Mouse (Mus musculus): Measurements from ENCODE around the gene Neurod2. TPM values are rescaled to one million over a fixed set of nuclear protein-coding genes. Genes with fewer than 3 reads are reported as not detected.

Gene Neurod2
- polyA plus RNA-seq (2016; fragmentation: Nextera tagmentation; extraction: Ambion mirVana) = 0.09 TPM in 1 of 2 replicates, not detected in the other

- no peaks in the 10 kb centered on the region for H3K36me3 ChIP-seq
- peaks cover 99% of the 10 kb centered on the region for H3K27me3 ChIP-seq
- 3% methylated on average over 38 of the region's 38 CpGs for WGBS
- H3K4me1 ChIP-seq (replicated peaks) = peaks cover 25% of the 10 kb centered on the region
- H3K27ac ChIP-seq = no peak within 1 kb of the TSS
- H3K4me3 ChIP-seq (replicated peaks) = peak within 1 kb of the TSS; percentile 26
- peak within 1 kb of the TSS; percentile 36 for H3K4me2 ChIP-seq
- no peaks in the 10 kb centered on the region for H3K9me3 ChIP-seq
- H3K9ac ChIP-seq (replicated peaks) = 0 out of 2 replicates have a peak within 1 kb of the TSS, but pooled peaks have one; percentile 23
- ATAC-seq (ENCODE audit: insufficient number of reproducible peaks, insufficient read depth, low FRiP score, low TSS enrichment, low read depth) = no peak
Measured at GRCm38 (mm10) chr11:98329081-98329959, at the start of gene Neurod2. Gene Neurod2, minus strand, starts transcription at chr11:98329648.

GRCm38 (mm10) chr11:98377787-98378186 is 48.3 kb upstream of the Neurod2 start:
- Histone ChIP-seq H3K4me3 (replicated peaks) (no peak overlapping the region), H3K36me3 (peaks cover 82% of the 10 kb centered on the region), H3K4me1 (replicated peaks) (no peaks in the 10 kb centered on the region), H3K27me3 (no peaks in the 10 kb centered on the region; the same call in 1 of the 2 replicates), H3K9me3 (no peaks in the 10 kb centered on the region), H3K27ac (no peak overlapping the region), H3K4me2 (no peak overlapping the region), H3K9ac (replicated peaks) (no peak overlapping the region)
- 86% methylated on average over 11 of the region's 11 CpGs for WGBS
- no peak for ATAC-seq (ENCODE audit: insufficient number of reproducible peaks, insufficient read depth, low FRiP score, low TSS enrichment, low read depth)

GRCm38 (mm10) chr11:98376756-98377155 is 47.3 kb upstream of the Neurod2 start:
- Histone ChIP-seq H3K9ac (replicated peaks) (no peak overlapping the region), H3K9me3 (no peaks in the 10 kb centered on the region), H3K36me3 (peaks cover 84% of the 10 kb centered on the region), H3K27ac (no peak overlapping the region), H3K27me3 (no peaks in the 10 kb centered on the region), H3K4me3 (replicated peaks) (no peak overlapping the region), H3K4me2 (no peak overlapping the region), H3K4me1 (replicated peaks) (peaks cover 1% of the 10 kb centered on the region; the same call in 1 of the 2 replicates)
- ATAC-seq (ENCODE audit: insufficient number of reproducible peaks, insufficient read depth, low FRiP score, low TSS enrichment, low read depth) = no peak
- WGBS = 69% methylated on average over 5 of the region's 5 CpGs

- H3K36me3 ChIP-seq = peaks cover 66% of the 10 kb centered on the region
- no peak overlapping the region for H3K4me2 ChIP-seq
- H3K4me3 ChIP-seq (replicated peaks) = no peak overlapping the region
- no peak for ATAC-seq (ENCODE audit: insufficient number of reproducible peaks, insufficient read depth, low FRiP score, low TSS enrichment, low read depth)
- peaks cover 6% of the 10 kb centered on the region; the same call in 1 of the 2 replicates for H3K4me1 ChIP-seq (replicated peaks)
- H3K9ac ChIP-seq (replicated peaks) = no peak overlapping the region
- H3K27ac ChIP-seq = no peak overlapping the region
- no peaks in the 10 kb centered on the region for H3K9me3 ChIP-seq
- H3K27me3 ChIP-seq = no peaks in the 10 kb centered on the region
- 75% methylated on average over 8 of the region's 8 CpGs for WGBS
Measured at GRCm38 (mm10) chr11:98374266-98374665, 44.8 kb upstream of the Neurod2 start.

- H3K9ac ChIP-seq (replicated peaks) = no peak overlapping the region
- H3K36me3 ChIP-seq = peaks cover 56% of the 10 kb centered on the region
- no peak overlapping the region for H3K27ac ChIP-seq
- no peak for ATAC-seq (ENCODE audit: insufficient number of reproducible peaks, insufficient read depth, low FRiP score, low TSS enrichment, low read depth)
- no peaks in the 10 kb centered on the region for H3K27me3 ChIP-seq
- H3K4me1 ChIP-seq (replicated peaks) = peaks cover 6% of the 10 kb centered on the region; the same call in 1 of the 2 replicates
- no peak overlapping the region for H3K4me3 ChIP-seq (replicated peaks)
- H3K4me2 ChIP-seq = no peak overlapping the region
- 88% methylated on average over 6 of the region's 6 CpGs for WGBS
- H3K9me3 ChIP-seq = no peaks in the 10 kb centered on the region
Measured at GRCm38 (mm10) chr11:98373244-98373643, 43.8 kb upstream of the Neurod2 start.

- 11% methylated on average over 2 of the region's 2 CpGs for WGBS
- peaks cover 6% of the 10 kb centered on the region; the same call in 1 of the 2 replicates for H3K4me1 ChIP-seq (replicated peaks)
- no peaks in the 10 kb centered on the region for H3K27me3 ChIP-seq
- no peak overlapping the region for H3K9ac ChIP-seq (replicated peaks)
- peaks cover 48% of the 10 kb centered on the region for H3K36me3 ChIP-seq
- no peak overlapping the region for H3K4me2 ChIP-seq
- H3K4me3 ChIP-seq (replicated peaks) = no peak overlapping the region
- no peaks in the 10 kb centered on the region for H3K9me3 ChIP-seq
- ATAC-seq (ENCODE audit: insufficient number of reproducible peaks, insufficient read depth, low FRiP score, low TSS enrichment, low read depth) = no peak
- no peak overlapping the region for H3K27ac ChIP-seq
Measured at GRCm38 (mm10) chr11:98372406-98372805, 43.0 kb upstream of the Neurod2 start.

GRCm38 (mm10) chr11:98371556-98372240 is 42.2 kb upstream of the Neurod2 start:
- Histone ChIP-seq H3K27ac (no peak overlapping the region), H3K4me2 (no peak overlapping the region), H3K9ac (replicated peaks) (peak overlapping the region; percentile 27; the same call in 1 of the 2 replicates), H3K9me3 (no peaks in the 10 kb centered on the region), H3K27me3 (no peaks in the 10 kb centered on the region), H3K4me1 (replicated peaks) (peaks cover 6% of the 10 kb centered on the region; the same call in 1 of the 2 replicates), H3K36me3 (peaks cover 41% of the 10 kb centered on the region), H3K4me3 (replicated peaks) (no peak overlapping the region)
- 58% methylated on average over 10 of the region's 10 CpGs for WGBS
- no peak for ATAC-seq (ENCODE audit: insufficient number of reproducible peaks, insufficient read depth, low FRiP score, low TSS enrichment, low read depth)

- peaks cover 30% of the 10 kb centered on the region for H3K36me3 ChIP-seq
- H3K27ac ChIP-seq = no peak overlapping the region
- H3K4me2 ChIP-seq = no peak overlapping the region
- 78% methylated on average over 2 of the region's 2 CpGs for WGBS
- H3K9me3 ChIP-seq = no peaks in the 10 kb centered on the region
- H3K27me3 ChIP-seq = no peaks in the 10 kb centered on the region
- no peak for ATAC-seq (ENCODE audit: insufficient number of reproducible peaks, insufficient read depth, low FRiP score, low TSS enrichment, low read depth)
- H3K4me3 ChIP-seq (replicated peaks) = no peak overlapping the region
- no peak overlapping the region for H3K9ac ChIP-seq (replicated peaks)
- peaks cover 6% of the 10 kb centered on the region; the same call in 1 of the 2 replicates for H3K4me1 ChIP-seq (replicated peaks)
Measured at GRCm38 (mm10) chr11:98370588-98370987, 41.1 kb upstream of the Neurod2 start.

- WGBS = 75% methylated on average over 6 of the region's 6 CpGs
- no peak overlapping the region for H3K9ac ChIP-seq (replicated peaks)
- H3K4me3 ChIP-seq (replicated peaks) = no peak overlapping the region
- no peak for ATAC-seq (ENCODE audit: insufficient number of reproducible peaks, insufficient read depth, low FRiP score, low TSS enrichment, low read depth)
- no peak overlapping the region for H3K27ac ChIP-seq
- peaks cover 6% of the 10 kb centered on the region; the same call in 1 of the 2 replicates for H3K4me1 ChIP-seq (replicated peaks)
- H3K4me2 ChIP-seq = no peak overlapping the region
- no peaks in the 10 kb centered on the region for H3K27me3 ChIP-seq
- H3K36me3 ChIP-seq = peaks cover 17% of the 10 kb centered on the region
- no peaks in the 10 kb centered on the region for H3K9me3 ChIP-seq
Measured at GRCm38 (mm10) chr11:98369337-98369736, 39.9 kb upstream of the Neurod2 start.

- Histone ChIP-seq H3K27ac (no peak overlapping the region), H3K4me3 (replicated peaks) (no peak overlapping the region), H3K4me1 (replicated peaks) (peaks cover 6% of the 10 kb centered on the region; the same call in 1 of the 2 replicates), H3K36me3 (peaks cover 8% of the 10 kb centered on the region; the same call in 1 of the 2 replicates), H3K27me3 (no peaks in the 10 kb centered on the region), H3K4me2 (no peak overlapping the region), H3K9me3 (no peaks in the 10 kb centered on the region), H3K9ac (replicated peaks) (no peak overlapping the region)
- WGBS = 88% methylated on average over 7 of the region's 7 CpGs
- ATAC-seq (ENCODE audit: insufficient number of reproducible peaks, insufficient read depth, low FRiP score, low TSS enrichment, low read depth) = no peak
Measured at GRCm38 (mm10) chr11:98367863-98368186, 38.4 kb upstream of the Neurod2 start.

GRCm38 (mm10) chr11:98367171-98367862 is 37.9 kb upstream of the Neurod2 start:
- no peaks in the 10 kb centered on the region for H3K9me3 ChIP-seq

More at GRCm38 (mm10) chr11:98367171-98367862, 37.9 kb upstream of the Neurod2 start:
- Histone ChIP-seq H3K36me3 (peaks cover 5% of the 10 kb centered on the region; the same call in 1 of the 2 replicates), H3K9ac (replicated peaks) (no peak overlapping the region), H3K27me3 (no peaks in the 10 kb centered on the region), H3K4me1 (replicated peaks) (peaks cover 6% of the 10 kb centered on the region; the same call in 1 of the 2 replicates), H3K27ac (no peak overlapping the region), H3K4me3 (replicated peaks) (no peak overlapping the region), H3K4me2 (no peak overlapping the region)
- WGBS = 82% methylated on average over 10 of the region's 10 CpGs
- no peak for ATAC-seq (ENCODE audit: insufficient number of reproducible peaks, insufficient read depth, low FRiP score, low TSS enrichment, low read depth)
